Mouse (Mus musculus): ENCODE measurements around the gene Syt17.

GRCm38 (mm10) chr7:118481047-118481810 lies 33.2 kb upstream of the Syt17 start:
- TF ChIP-seq POLR2A (IDR thresholded peaks at IDR 0.05; ENCODE audit: borderline replicate concordance, low read depth, low read length) (no peak), CTCF (IDR thresholded peaks at IDR 0.05; ENCODE audit: low read depth, low read length) (no peak)
